Mouse (Mus musculus) liver, embryonic 12.5 days (tissue): ENCODE measurements around the gene Tcf7l1. TPM values are rescaled to one million over a fixed set of nuclear protein-coding genes. Genes with fewer than 3 reads are reported as not detected.

Source experiments
- ATAC-seq: fragments of 200-750 bp; cut with Nextera tagmentation; 2 replicates; pipeline ENCODE4 v1.8.0; 2017; ENCODE audit warnings: moderate number of reproducible peaks, mild to moderate bottlenecking, moderate library complexity
- H3K27ac ChIP-seq: fragments of 300-500 bp; sonication (generic); 2 replicates; pipeline ENCODE4 v1.5.1; 2016; ENCODE audit warnings: mild to moderate bottlenecking
- H3K27me3 ChIP-seq: fragments of 300-500 bp; sonication (generic); replicated peaks from 2 replicates; pipeline ENCODE4 v1.6.1; 2016; ENCODE audit warnings: mild to moderate bottlenecking, moderate library complexity
- H3K36me3 ChIP-seq: fragments of 300-500 bp; sonication (generic); 2 replicates; pipeline ENCODE4 v1.6.1; 2016; ENCODE audit warnings: mild to moderate bottlenecking, moderate library complexity
- H3K4me1 ChIP-seq: fragments of 300-500 bp; sonication (generic); 2 replicates; pipeline ENCODE4 v1.6.1; 2016
- H3K4me2 ChIP-seq: fragments of 300-500 bp; sonication (generic); 2 replicates; pipeline ENCODE4 v1.6.1; 2016; ENCODE audit warnings: mild to moderate bottlenecking, moderate library complexity
- H3K4me3 ChIP-seq: fragments of 300-500 bp; sonication (generic); 2 replicates; pipeline ENCODE4 v1.5.1; 2016; ENCODE audit warnings: mild to moderate bottlenecking, moderate library complexity
- H3K9ac ChIP-seq: fragments of 300-500 bp; sonication (generic); 2 replicates; pipeline ENCODE4 v1.6.1; 2016; ENCODE audit warnings: mild to moderate bottlenecking, moderate library complexity
- H3K9me3 ChIP-seq: fragments of 300-500 bp; sonication (generic); replicated peaks from 2 replicates; pipeline ENCODE4 v1.6.1; 2016; ENCODE audit warnings: mild to moderate bottlenecking, moderate library complexity
- WGBS: fragments of 180-500 bp; shearing (Covaris S2); methylation state at CpG from one replicate; pipeline ENCODE4 v1.1.7; 2016; ENCODE audit not compliant: insufficient replicate concordance; 5-methylcytosine and 5-hydroxymethylcytosine counted together
- polyA plus RNA-seq: library from polyadenylated mRNA; unstranded; fragments of >200 nt; fragmentation: Nextera tagmentation; extraction: Ambion mirVana; gene quantifications from 2 replicates; pipeline ENCODE4 v1.2.1, GENCODE M21; 2016

Tcf7l1 gene
- polyA plus RNA-seq, 1 experiment from 2014 or later, result 6.7 TPM

GRCm38 (mm10) chr6:72714726-72715125 lies 74.3 kb downstream of the Tcf7l1 start:
- Histone ChIP-seq H3K9me3 (no peaks in the 10 kb centered on the region), H3K4me2 (no peak overlapping the region), H3K9ac (no peak overlapping the region), H3K27ac (no peak overlapping the region), H3K36me3 (no peaks in the 10 kb centered on the region), H3K4me3 (no peak overlapping the region), H3K27me3 (no peaks in the 10 kb centered on the region), H3K4me1 (no peaks in the 10 kb centered on the region)
- 60% methylated on average over 4 of the region's 4 CpGs for WGBS
- no peak for ATAC-seq

GRCm38 (mm10) chr6:72714250-72714649 lies 74.8 kb downstream of the Tcf7l1 start:
- Histone ChIP-seq H3K27ac (no peak overlapping the region), H3K4me1 (no peaks in the 10 kb centered on the region), H3K27me3 (no peaks in the 10 kb centered on the region), H3K4me2 (no peak overlapping the region), H3K9me3 (no peaks in the 10 kb centered on the region), H3K9ac (no peak overlapping the region), H3K36me3 (no peaks in the 10 kb centered on the region), H3K4me3 (no peak overlapping the region)
- ATAC-seq, result no peak
- 54% methylated on average over 9 of the region's 9 CpGs for WGBS

- Histone ChIP-seq H3K27ac (no peak overlapping the region; the same call in 1 of the 2 replicates), H3K4me3 (no peak overlapping the region), H3K4me1 (0 out of 2 replicates have a peak, but pooled peaks cover 3% of the 10 kb centered on the region), H3K9ac (no peak overlapping the region), H3K4me2 (no peak overlapping the region), H3K9me3 (no peaks in the 10 kb centered on the region), H3K36me3 (no peaks in the 10 kb centered on the region), H3K27me3 (no peaks in the 10 kb centered on the region)
- 44% methylated on average over 8 of the region's 8 CpGs for WGBS
- ATAC-seq, result no peak
Observed at GRCm38 (mm10) chr6:72711508-72712081, 77.5 kb downstream of the Tcf7l1 start.

GRCm38 (mm10) chr6:72710897-72711507 lies 78.1 kb downstream of the Tcf7l1 start:
- Histone ChIP-seq H3K9ac (no peak overlapping the region), H3K27ac (no peak overlapping the region; the same call in 1 of the 2 replicates), H3K36me3 (no peaks in the 10 kb centered on the region), H3K4me2 (no peak overlapping the region), H3K4me1 (0 out of 2 replicates have a peak, but pooled peaks cover 3% of the 10 kb centered on the region), H3K4me3 (no peak overlapping the region), H3K9me3 (no peaks in the 10 kb centered on the region), H3K27me3 (no peaks in the 10 kb centered on the region)
- 63% methylated on average over 10 of the region's 10 CpGs for WGBS
- no peak for ATAC-seq

- Histone ChIP-seq H3K4me3 (no peak overlapping the region), H3K27me3 (no peaks in the 10 kb centered on the region), H3K4me1 (peaks cover 35% of the 10 kb centered on the region), H3K27ac (no peak overlapping the region), H3K9me3 (no peaks in the 10 kb centered on the region), H3K36me3 (no peaks in the 10 kb centered on the region), H3K9ac (no peak overlapping the region), H3K4me2 (no peak overlapping the region)
- WGBS, result 56% methylated on average over 5 of the region's 5 CpGs
- no peak for ATAC-seq
Observed at GRCm38 (mm10) chr6:72699467-72700126, 89.5 kb downstream of the Tcf7l1 start.

- Histone ChIP-seq H3K27me3 (no peaks in the 10 kb centered on the region), H3K4me3 (no peak overlapping the region), H3K27ac (no peak overlapping the region), H3K9me3 (no peaks in the 10 kb centered on the region), H3K4me2 (no peak overlapping the region), H3K9ac (no peak overlapping the region), H3K4me1 (peaks cover 36% of the 10 kb centered on the region), H3K36me3 (no peaks in the 10 kb centered on the region)
- WGBS, result 61% methylated on average over 5 of the region's 5 CpGs
- no peak for ATAC-seq
Observed at GRCm38 (mm10) chr6:72698559-72698958, 90.5 kb downstream of the Tcf7l1 start.

GRCm38 (mm10) chr6:72696601-72697335 lies 92.3 kb downstream of the Tcf7l1 start:
- no peak overlapping the region for H3K9ac ChIP-seq
- no peaks in the 10 kb centered on the region for H3K36me3 ChIP-seq
- no peak overlapping the region for H3K27ac ChIP-seq
- no peaks in the 10 kb centered on the region for H3K9me3 ChIP-seq
- no peak for ATAC-seq
- H3K4me3 ChIP-seq, result no peak overlapping the region
- H3K27me3 ChIP-seq, result no peaks in the 10 kb centered on the region
- no peak overlapping the region for H3K4me2 ChIP-seq
- H3K4me1 ChIP-seq, result peaks cover 40% of the 10 kb centered on the region
- 46% methylated on average over 11 of the region's 11 CpGs for WGBS

GRCm38 (mm10) chr6:72694791-72695204 lies 94.3 kb downstream of the Tcf7l1 start:
- Histone ChIP-seq H3K27me3 (0 out of 2 replicates have a peak, but pooled peaks cover 6% of the 10 kb centered on the region), H3K4me2 (no peak overlapping the region), H3K9ac (no peak overlapping the region), H3K9me3 (no peaks in the 10 kb centered on the region), H3K4me3 (no peak overlapping the region), H3K27ac (no peak overlapping the region), H3K4me1 (peaks cover 40% of the 10 kb centered on the region), H3K36me3 (no peaks in the 10 kb centered on the region)
- 54% methylated on average over 10 of the region's 10 CpGs for WGBS
- no peak for ATAC-seq

- Histone ChIP-seq H3K27me3 (0 out of 2 replicates have a peak, but pooled peaks cover 6% of the 10 kb centered on the region), H3K4me2 (no peak overlapping the region), H3K9me3 (no peaks in the 10 kb centered on the region), H3K9ac (no peak overlapping the region), H3K4me1 (peaks cover 39% of the 10 kb centered on the region), H3K36me3 (no peaks in the 10 kb centered on the region), H3K4me3 (no peak overlapping the region), H3K27ac (no peak overlapping the region)
- WGBS, result 31% methylated on average over 5 of the region's 5 CpGs
- no peak for ATAC-seq
Observed at GRCm38 (mm10) chr6:72694047-72694790, 94.8 kb downstream of the Tcf7l1 start.

GRCm38 (mm10) chr6:72692469-72692868 lies 96.6 kb downstream of the Tcf7l1 start:
- Histone ChIP-seq H3K4me3 (no peak overlapping the region), H3K4me2 (no peak overlapping the region), H3K9me3 (no peaks in the 10 kb centered on the region), H3K27ac (no peak overlapping the region), H3K4me1 (peaks cover 33% of the 10 kb centered on the region), H3K27me3 (0 out of 2 replicates have a peak, but pooled peaks cover 6% of the 10 kb centered on the region), H3K9ac (no peak overlapping the region), H3K36me3 (no peaks in the 10 kb centered on the region)
- WGBS, result 55% methylated on average over 6 of the region's 6 CpGs
- no peak for ATAC-seq

- H3K9ac ChIP-seq, result no peak overlapping the region
- 73% methylated on average over 9 of the region's 9 CpGs for WGBS
- no peak overlapping the region for H3K4me2 ChIP-seq
- H3K4me3 ChIP-seq, result no peak overlapping the region
- no peak overlapping the region for H3K27ac ChIP-seq
- H3K9me3 ChIP-seq, result no peaks in the 10 kb centered on the region
- 0 out of 2 replicates have a peak, but pooled peaks cover 6% of the 10 kb centered on the region for H3K27me3 ChIP-seq
- H3K36me3 ChIP-seq, result no peaks in the 10 kb centered on the region
- ATAC-seq, result no peak
- H3K4me1 ChIP-seq, result peaks cover 24% of the 10 kb centered on the region
Observed at GRCm38 (mm10) chr6:72691549-72691948, 97.5 kb downstream of the Tcf7l1 start.
